Mouse (Mus musculus): ENCODE results near the gene Rab11b.

Gene Rab11b

GRCm38 (mm10) chr17:33760255-33761165 is at the start of gene Rab11b:
Gene Rab11b, minus strand, starts transcription at chr17:33760530.
- DNase-seq, result peak; percentile 100

DNA sequence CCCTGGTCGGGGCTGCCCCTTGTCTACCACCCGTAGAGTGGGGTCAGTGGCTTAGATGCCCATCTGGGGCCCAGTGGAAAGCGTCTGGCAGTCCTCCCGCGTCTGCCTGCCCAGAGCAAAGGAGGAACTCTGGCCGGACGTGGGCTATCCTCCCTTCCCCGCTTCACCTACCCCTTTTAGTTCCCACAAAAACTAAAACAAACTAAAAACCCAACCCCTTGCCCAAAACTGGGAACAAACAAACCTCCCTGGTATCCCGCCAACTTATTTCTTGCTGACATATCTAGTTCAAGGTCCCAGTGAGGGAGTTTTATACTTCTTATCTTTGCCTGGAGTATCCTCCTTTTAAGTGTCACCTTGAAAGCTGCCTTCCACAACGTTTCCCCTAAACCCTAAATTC is 47.9 kb upstream of the Rab11b start:
- DNase-seq, result no peak

DNA sequence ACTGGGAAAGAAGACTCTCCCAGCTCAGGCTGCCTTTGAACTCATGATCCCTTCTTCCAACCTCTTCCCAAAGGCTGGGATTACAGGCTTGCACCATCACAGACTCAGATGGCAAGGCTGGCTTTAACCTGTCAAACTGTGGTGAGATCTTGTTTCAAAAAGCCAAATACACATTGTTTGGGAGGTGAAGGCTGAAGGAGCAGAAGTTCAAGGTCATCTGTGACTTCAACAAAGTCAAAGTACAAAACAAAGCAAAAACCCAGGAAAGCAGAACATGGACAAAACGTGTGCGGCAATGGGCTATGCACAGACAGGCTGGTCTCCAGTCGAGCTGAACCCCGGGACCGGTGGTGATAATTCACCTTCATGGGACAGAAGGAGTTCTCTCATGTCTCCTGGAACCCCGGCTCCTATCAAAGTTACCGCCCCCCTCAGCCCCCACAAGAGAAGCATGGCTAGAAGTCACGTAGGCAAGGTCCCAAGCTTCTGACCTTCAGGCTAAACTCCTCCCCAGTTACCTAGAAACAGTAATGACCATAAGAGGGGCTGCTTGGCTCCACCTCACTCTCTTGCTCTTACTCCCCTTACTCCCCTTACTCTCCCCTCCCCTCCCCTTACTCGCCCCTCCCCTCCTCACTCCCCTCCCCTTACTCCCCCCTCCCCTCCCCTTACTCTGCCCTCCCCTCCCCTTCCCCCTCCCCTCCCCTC is 47.0 kb upstream of the Rab11b start:
- DNase-seq, result no peak

DNA sequence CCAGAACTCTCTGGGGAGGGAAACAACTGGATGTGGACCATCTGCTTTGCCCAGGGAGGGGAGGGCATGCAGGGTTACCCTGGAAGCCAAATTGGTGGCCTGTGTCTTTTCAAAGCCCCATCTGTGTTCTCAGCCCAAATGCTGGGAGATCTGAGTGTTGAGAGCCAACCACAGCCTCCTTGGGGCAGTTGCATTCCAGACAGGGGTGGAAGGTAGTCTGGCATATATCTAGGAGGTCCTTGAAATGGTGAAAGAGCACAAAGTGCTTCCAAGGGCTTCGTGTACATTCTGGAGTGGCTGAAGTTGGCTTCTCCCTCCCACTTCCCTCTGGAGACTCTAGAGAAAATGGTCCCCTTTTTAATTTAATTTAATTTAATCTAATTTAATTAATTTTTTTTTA is 44.4 kb upstream of the Rab11b start:
- no peak for DNase-seq

- DNase-seq, result no peak
Observed at GRCm38 (mm10) chr17:33804205-33804604, 43.9 kb upstream of the Rab11b start.

- no peak for DNase-seq
Observed at GRCm38 (mm10) chr17:33802221-33802620, 41.9 kb upstream of the Rab11b start.

DNA sequence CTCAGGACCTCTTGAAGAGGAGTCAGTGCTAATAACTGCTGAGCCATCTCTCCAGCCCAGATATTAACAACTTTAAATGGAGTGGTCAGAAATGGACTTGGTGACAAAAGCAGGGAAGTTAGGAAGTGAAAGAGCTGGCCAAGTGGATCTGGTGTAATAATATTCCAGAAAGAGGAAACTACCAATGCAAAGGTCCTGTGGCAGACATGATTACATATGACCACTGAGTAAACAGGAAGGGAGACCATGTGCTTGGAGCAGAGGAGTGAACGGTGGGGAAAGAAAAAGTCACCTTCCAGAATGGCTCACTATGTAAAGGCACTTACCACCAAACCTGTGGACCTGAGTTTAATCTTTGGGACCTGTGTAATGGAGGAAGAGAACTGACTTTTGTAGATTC is 38.9 kb upstream of the Rab11b start:
- no peak for DNase-seq

GRCm38 (mm10) chr17:33798306-33798705 is 38.0 kb upstream of the Rab11b start:
- DNase-seq, result no peak

GRCm38 (mm10) chr17:33788732-33789131 is 28.4 kb upstream of the Rab11b start:
- no peak for DNase-seq

DNA sequence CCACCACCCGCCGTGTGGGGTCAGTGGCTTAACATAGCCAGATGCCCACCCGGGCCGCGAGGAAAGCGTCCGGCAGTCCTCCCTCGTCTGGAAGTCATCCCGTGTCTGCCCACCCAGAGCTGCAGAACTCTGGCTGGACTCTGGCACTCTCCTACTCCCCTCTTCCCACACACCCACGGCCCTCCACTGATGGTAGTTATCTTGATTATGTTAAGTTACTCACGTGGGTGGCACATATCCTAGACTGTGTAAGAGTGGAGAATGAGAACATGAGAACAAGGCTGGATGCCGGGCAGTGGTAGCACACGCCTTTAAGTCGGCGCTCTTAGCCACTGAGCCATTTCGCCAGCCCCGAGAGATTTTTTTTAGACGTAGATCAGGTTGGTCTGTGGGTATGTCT is 26.0 kb upstream of the Rab11b start:
- no peak for DNase-seq

- no peak for DNase-seq
Observed at GRCm38 (mm10) chr17:33784939-33785338, 24.6 kb upstream of the Rab11b start.

GRCm38 (mm10) chr17:33783408-33783807 is 23.1 kb upstream of the Rab11b start:
- peak in 1 of 2 experiments; percentile 6 for DNase-seq

DNA sequence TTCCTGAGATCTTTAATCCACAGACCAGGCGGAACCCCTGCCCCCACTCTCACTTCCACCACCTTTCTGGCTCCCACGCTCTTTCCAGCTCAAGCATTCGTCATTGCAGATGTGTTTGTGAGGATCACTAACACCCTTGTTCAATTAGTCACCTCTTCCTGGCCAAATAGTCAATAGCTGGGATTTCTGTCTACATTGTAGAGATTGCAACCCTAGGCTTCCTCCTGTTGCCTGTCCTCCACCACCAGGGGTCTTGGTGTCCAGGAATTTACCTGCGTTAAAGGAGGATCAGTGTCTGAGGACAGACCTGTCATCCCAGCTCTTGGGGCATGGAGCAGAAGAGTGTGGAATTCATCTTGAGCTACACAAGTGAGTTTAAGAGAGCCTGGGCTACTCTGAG is 21.7 kb upstream of the Rab11b start:
- DNase-seq, result no peak

GRCm38 (mm10) chr17:33781124-33781977 is 21.0 kb upstream of the Rab11b start, which contains the start of gene Angptl4:
Gene Angptl4, minus strand, starts transcription at chr17:33781830.
- peak in 1 of 2 experiments; percentile 37 for DNase-seq

DNA sequence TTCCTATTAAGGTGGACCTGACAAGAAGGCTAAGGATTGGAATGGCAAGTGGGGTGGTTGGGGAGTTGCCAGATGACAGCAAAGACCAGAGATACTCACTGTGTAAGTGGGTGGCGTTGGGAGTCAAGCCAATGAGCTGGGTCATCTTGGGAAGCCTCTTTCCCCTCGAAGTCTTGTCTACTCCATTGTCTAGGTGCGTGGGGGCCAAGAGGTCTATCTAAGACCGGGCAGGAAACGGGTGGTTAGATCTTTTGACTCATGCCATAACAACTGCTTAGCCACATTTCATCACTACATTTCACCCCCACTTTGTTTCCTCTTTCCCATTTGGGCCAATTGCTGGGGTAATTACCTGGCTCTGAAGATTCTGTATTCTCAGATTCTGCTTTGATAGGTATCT is 20.1 kb upstream of the Rab11b start:
- DNase-seq, result no peak

DNA sequence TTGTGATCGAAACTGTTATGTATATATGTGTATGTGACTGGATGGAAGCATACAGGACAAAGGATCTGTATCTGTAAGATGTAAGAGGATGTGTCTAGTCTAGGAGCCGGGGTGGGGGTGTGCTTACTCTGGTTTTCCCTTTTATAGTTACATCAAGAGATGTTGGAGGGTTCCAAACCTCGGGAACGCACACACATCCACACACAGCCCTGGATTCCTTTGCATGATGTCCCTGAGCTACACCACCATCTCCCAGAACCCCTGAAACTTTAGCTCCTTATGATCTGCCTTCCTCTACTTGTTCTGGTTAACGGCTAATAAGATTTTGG is 19.6 kb upstream of the Rab11b start:
- no peak for DNase-seq

DNA sequence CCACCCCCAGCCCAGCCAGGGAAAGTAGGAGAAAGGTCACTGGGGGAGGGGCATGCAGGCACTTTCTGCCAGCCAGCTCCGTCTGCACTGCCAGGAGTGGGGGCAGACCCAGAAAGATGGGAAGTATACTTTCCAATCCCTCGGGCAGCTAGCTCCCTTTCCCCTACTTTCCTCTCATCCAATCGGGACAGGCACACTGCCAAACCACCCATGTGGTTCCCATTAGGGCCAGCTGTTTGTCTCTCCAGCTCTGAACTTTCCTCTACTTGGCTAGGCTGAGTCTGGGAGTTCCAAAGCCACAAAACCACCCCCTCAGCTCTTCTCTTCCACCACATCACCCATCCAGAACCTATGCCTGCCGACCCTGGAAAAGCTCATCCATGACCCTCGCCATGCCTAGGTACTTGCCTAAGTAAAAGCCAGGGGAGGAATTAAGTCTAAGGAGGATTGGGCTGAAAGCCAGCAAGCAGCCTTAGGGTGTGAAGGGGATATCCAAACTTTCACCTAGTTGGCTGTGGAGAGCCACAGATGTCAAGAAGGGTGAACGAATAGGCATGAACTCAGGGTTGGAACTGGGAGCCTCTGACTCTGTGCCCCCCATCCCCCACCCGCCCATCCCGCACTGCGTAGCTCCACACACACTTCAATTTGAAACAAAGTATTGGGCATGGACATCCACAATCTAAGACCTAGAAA is 19.1 kb upstream of the Rab11b start:
- peak; percentile 33 to 49 for DNase-seq

DNA sequence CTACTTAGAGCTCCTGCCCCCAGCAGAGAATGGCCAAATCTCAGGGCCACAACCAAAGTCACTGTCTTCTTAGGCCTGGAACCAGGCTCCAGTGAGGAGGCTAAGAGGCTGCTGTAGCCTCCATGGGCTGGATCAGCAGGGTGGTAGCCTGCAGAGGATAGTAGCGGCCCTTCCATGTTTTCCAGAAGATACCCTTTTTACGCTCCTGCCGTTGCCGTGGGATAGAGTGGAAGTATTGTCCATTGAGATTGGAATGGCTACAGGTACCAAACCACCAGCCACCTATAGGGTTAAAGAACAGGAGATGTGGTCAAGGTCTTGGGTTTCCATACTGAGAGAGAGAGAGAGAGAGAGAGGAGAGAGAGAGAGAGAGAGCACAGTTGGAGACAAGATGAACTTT is 15.0 kb upstream of the Rab11b start:
- DNase-seq, result no peak

DNA sequence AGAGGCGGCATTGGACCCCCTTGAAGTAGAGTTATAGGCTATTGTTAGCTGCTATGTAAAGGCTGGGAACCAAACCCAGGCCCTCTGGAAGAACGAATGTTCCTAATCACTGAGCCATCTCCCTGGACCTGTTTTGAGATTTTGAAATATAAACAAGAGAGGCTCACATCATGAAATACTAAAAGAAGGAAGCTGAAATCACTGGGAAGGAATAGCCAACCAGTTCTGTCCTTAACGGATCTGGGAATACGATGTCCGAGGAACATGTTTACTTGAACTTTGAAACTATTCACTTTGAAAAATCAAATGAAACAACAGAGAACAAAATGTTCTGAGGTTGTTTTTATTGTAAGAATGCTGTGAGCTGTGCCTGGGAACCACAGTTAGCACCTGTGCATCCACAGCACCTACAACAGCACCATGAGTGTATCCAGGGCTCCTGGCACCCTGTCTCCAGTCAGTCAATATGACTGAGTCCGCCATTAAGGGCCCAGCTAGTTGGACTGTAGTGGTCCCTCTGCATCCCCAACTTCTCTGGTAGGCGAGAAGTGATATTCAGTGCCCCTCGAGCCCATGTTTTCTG is 14.3 kb upstream of the Rab11b start:
- no peak for DNase-seq

DNA sequence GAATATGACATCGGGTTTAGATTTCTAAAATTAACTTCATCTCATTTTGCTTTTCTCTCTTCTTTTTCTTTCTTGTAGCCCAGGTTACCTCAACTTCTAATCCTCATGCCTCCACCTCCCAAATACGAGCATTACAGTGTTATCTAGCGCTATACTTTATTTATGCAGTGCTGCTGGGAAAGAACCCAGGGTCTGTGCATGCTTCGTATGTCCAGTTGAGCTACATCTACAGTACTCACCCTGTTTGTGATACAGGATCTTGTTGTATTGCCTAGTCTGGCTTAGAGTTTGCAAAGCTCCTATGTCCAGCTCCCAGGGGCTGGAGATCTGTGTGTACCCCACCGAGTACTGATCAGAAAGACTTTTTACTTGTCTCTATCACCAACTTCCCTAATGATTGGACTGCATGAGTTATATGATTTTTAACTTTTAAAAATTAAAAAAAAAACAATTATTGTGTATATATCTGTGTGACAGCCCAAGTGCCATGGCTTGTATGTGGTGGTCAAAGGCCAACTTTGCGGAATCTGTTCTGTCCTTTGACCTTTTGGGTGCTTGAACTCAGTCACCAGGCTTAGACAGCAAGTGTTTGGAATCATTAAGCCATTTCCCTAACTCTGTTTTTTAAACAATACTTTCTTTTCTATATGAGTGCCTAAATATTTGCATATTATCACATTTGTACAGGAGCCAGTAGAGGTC is 13.7 kb upstream of the Rab11b start:
- DNase-seq, result no peak

- DNase-seq, result no peak
Observed at GRCm38 (mm10) chr17:33773426-33773825, 13.1 kb upstream of the Rab11b start.

GRCm38 (mm10) chr17:33771617-33772016 is 11.3 kb upstream of the Rab11b start:
- no peak for DNase-seq

All from cerebellum, postnatal 36 days (tissue).